Mouse (Mus musculus) frontal cortex, adult 2 months (tissue): Measurements from ENCODE around the gene Lrfn1. TPM values are rescaled to one million over a fixed set of nuclear protein-coding genes. Genes with fewer than 3 reads are reported as not detected.

Experiments used
- DNase-seq, 2 experiments: peaks; one replicate each; pipeline ENCODE4 v3.0.0; 2022; ENCODE audit warnings: low spot score in 1 of 2; ENCODE audit errors: extremely low spot score in 1 of 2
- polyA plus RNA-seq: library from polyadenylated mRNA; depleted of rRNA; stranded (reverse); fragments of >200 nt; gene quantifications from 2 replicates; pipeline ENCODE4 v1.2.3, GENCODE M21; 2012; rRNA removed

Lrfn1 gene
- 39.9 and 40.4 TPM in 2 replicates for polyA plus RNA-seq

- DNase-seq = no peak
Observed at GRCm38 (mm10) chr7:28451531-28452360, at the start of gene Lrfn1. TSS of gene Lrfn1 (plus strand) at chr7:28451980.

GRCm38 (mm10) chr7:28410841-28411475 lies 40.8 kb upstream of the Lrfn1 start:
- DNase-seq = no peak

- DNase-seq = no peak
Observed at GRCm38 (mm10) chr7:28412826-28413225, 39.0 kb upstream of the Lrfn1 start.

DNA sequence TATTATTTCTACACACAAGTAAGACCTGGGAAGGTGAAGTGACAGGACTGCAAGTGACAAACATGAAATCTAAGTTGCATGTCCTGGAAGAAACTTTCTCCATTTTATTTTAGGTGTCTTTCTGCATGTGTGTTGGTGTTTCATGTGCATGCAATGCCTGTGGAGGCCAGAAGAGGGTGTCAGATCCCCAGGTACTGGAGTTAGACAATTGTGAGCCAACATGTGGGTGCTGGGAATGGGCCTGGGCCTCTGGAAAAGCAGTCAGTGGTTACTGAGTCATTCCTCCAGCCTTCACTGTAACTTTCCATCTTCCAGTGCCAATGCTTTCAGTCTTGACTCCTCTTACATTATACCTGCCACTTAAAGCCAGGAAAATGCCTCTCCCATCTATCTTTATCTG lies 34.4 kb upstream of the Lrfn1 start:
- DNase-seq = no peak

GRCm38 (mm10) chr7:28418096-28418670 lies 33.6 kb upstream of the Lrfn1 start:
- DNase-seq = peak in 1 of 2 experiments; percentile 22

- DNase-seq = no peak
Observed at GRCm38 (mm10) chr7:28419416-28419815, 32.4 kb upstream of the Lrfn1 start.

DNA sequence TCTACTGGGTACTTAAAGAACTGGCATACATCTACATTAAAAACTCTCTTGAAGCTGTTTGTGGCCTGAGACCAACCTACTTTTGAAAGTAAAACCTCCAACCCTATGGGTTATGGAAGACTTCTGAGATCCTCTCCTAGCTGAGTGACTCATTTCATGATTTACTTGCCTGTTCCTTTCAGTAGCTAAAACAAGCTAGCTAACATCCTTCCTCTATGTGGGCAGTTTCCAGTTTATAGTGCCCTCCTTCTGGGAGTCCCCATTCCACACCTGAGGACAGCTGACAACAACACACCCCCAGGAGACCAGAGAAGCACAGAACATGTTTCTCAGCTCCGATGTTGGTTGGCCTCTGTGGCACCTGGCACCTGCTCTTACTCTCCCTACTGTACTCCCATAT lies 28.8 kb upstream of the Lrfn1 start:
- no peak for DNase-seq

DNA sequence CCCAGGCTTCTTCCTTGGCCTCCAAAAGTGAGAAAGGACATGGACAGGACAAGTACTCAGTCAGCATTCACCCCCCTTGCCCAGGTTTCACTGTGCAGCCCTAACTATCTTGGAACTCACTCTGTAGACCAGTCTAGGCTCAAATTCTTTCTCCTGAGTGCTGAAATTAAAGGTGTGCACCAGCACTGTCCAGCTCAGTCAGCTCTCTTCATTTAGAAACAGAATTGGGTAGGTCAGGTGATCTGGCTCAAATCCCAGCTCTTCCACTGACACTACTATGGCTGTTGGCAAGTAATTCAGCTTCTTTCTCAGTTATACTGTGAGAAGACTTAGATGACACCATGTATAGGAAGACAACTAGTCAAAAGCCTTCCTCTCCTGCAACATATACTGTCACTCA lies 24.0 kb upstream of the Lrfn1 start:
- DNase-seq = no peak

DNA sequence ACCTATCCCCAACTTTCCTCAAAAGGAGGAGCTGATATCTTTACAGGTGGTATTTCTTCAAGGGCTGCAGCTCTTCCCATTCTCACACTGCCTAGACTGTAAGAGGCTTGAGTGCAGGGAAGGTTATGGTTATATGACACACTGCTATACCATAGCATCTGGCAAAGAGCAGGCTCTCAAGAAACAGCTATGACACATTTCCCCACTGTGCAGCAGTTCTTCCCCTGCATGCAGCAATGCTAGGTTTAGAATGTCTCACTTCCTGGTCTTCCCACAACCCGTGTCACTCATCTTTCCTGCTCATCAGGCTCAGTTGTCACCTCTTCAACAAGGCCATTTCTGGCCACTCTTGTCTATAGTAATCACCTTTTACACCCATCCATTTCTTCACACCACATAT lies 21.3 kb upstream of the Lrfn1 start:
- DNase-seq = no peak

DNA sequence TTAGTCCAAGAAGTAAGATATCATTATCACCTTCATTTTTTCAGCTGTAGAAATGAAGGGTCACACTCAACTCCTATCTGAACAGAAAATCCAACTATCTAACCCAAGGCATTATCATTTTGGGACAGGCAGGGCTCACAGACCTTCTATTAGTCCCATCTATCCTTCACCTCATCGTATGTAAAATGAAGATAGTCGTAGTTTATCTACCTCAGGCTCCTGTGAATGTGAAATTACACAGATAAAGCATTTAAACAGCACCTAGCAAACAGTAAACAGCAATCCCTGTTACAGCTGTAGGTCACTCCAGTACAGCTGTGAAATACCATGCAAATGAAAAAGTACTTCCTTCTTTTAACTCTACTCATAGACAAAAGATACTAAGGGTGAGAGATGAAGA lies 19.5 kb upstream of the Lrfn1 start:
- DNase-seq = no peak

- DNase-seq = no peak
Observed at GRCm38 (mm10) chr7:28435660-28436259, 16.0 kb upstream of the Lrfn1 start.

GRCm38 (mm10) chr7:28436271-28436904 lies 15.4 kb upstream of the Lrfn1 start:
- DNase-seq = peak; percentile 100

DNA sequence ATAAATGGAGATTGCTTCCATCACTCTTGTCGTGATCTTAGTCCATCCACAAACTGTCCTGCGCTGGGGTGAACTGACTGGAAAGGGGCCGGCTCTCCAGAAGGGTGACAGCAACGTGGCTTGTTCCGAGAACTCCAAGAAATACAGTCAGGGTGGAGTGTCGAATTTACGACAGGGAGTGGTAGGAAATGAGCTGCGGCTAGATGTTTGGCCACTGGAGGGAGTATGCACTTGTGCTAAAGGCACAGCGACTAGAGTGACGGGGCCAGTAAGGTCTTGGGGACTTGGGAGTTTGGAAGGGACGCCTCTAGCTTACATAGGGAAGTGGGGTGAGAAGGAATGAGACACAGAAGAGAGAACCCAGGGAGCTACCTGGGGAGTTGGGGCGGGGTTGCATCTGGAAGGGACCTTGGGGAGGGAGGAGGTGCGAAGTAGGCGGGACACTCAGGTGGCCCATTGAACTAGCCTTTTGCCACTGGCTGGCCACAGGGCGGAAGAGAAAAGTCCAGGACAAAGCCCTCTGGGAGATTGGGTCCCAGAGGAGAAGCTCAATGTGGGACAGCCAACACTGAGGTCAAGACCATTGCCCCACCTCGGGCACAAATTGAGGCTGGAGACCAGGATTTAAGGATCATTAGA lies 14.7 kb upstream of the Lrfn1 start, which contains the start of gene Gmfg:
TSS of gene Gmfg (plus strand) at position 516 of the 639 bp plus-strand sequence.
- peak; percentile 69 to 87 for DNase-seq

- DNase-seq = no peak
Observed at GRCm38 (mm10) chr7:28437964-28438363, 13.8 kb upstream of the Lrfn1 start.

DNA sequence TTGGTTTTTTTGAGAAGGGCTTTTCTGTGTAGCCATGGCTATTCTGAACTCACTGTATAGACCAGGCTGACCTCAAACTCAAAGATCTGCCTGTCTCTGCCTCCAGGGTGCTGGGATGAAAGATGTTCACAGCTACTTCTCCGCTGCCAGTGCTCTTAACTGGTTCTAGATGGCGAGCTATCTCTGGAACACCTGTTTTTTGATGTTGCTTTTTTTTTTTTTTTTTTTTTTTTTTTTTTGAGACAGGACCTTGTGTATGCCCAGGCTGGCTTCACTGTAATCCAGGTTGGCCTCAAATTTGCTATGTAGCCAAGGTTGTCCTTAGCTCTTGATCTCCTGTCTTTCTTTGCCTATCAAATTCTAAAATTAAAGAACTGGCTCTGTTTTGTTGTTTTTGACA lies 13.0 kb upstream of the Lrfn1 start:
- no peak for DNase-seq

DNA sequence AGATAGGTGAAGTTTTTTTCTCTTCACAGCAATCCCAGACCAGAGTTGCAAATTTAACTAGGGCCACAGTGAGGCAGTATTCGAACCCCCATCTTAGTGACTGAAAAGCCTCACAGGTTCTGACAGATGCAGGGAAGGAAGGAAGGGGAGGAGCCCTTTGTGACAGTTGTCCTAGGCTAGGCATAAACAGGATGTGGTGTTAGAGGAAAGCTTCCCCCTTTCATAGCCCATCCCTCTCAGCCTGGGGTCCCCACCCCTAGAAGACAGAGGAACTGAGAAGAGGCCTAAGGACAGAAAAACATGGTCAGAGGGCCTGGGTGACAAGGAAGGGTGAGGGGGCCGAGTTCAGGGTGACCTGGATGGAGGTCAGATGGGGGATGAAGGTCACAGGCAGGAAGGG lies 11.0 kb upstream of the Lrfn1 start:
- no peak for DNase-seq

DNA sequence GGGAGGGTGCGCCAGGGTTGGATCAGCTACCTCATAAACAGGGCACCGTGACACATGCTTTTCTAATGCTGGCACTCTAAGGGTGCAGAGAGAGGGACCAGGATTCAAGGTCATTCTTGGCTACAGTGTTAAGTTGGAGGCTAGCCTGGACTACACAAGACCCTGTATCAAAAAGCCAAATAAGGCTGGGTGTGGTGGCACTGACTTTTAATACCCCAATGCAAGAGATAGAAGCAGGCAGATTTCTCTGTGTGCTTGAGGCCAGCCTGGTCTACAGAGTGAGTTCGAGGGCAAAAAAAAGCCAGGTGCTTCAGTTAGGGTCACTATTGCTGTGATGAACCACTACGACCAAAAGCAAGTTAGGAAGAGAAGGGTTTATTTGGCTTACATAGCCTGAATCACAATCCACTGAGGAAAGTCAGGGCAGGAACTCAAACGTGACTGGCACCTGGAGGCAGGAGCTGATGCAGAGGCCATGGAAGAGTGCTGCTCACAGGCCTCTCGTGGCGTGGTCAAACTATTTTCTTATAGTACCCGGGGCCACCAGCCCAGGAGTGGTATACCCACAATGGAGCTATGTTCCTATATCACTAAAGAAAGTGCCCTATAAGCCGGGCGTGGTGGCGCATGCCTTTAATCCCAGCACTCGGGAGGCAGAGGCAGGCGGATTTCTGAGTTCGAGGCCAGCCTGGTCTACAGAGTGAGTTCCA lies 9.8 kb upstream of the Lrfn1 start:
- no peak for DNase-seq

DNA sequence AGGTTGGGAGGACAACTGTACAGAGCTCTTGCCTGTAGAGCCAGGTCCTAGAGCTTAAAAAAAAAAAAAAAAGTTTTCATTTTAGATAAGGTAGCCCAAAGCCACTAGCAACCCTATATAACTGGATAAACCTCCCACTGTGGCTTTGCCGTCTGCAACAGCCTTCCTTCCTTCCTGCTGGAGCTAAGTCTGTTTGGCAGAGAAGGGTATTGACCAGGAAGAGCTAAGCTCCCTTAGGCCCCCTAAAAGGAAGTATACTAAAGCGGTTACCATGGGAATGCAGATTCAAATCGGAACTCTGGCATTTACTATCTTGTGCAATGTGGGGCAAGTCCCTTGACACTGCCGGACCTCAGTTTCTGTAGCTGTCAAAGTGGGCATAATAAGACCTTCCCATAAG lies 9.1 kb upstream of the Lrfn1 start:
- no peak for DNase-seq

GRCm38 (mm10) chr7:28444344-28444974 lies 7.3 kb upstream of the Lrfn1 start:
- no peak for DNase-seq
